Mouse (Mus musculus) naive thymus-derived CD4-positive, alpha-beta T cell, adult 2 months (primary cell): ENCODE data around the gene Acap2.

Source experiments
- DNase-seq: peaks from one replicate; pipeline ENCODE4 v3.0.0-alpha.2; 2011; ENCODE audit warnings: low read depth

Gene Acap2

DNA sequence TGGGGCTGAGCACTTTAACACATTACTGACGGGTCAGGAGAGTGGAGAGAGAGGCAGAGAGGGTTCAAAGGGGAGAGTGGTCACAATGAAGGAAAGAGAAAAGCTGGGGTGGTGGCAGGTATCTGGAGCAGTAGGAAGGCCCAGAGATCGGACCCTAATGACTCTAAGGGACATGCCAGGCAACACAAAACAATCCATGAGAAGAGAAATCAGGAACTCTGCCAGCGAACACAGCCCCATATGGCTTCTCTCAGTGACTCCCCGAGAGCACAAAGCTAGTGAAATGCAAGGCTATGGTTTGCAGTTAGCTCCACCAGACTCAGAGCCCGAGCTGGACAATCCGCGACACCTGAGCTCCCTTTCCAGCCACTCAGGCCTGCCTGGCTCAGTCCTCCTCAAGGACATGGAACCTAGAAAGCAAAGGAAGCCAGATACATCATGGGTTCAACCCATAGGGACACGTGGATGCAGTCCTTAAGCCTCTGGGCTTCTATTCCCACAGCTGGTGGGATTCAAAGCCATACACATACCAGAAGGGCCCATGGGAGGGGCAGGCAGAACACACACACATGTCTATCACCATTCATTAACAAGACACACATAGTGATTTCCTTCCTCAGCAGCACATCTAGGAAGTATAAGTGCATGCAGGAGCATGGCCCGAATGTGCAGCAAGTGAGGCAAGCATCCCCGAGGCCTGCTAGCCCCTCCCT, 153.7 kb downstream of the Acap2 start:
- no peak for DNase-seq

- no peak for DNase-seq
These were observed 154.8 kb downstream of the Acap2 start for GRCm38 (mm10) chr16:31046217-31046659.

- DNase-seq = no peak
These were observed 155.8 kb downstream of the Acap2 start for GRCm38 (mm10) chr16:31045211-31045610.

DNA sequence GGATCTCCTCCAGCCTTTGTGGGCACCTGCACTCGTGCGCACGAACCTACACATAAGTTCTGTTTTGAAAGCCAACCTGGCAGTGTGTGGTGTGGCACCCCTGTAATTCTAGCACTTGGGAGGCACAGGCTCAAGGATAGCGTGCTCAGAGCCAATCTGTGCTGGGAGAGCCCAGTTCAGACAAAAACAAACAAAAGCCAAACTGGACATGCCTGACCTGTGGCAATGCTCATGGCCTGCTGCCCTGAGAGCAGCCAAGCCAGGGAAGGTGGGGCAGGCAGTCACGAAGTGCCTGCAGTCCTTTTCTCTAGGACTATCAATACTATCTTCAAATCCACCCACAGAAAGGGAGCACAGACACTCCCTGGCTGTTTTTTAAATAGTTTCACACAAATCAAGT, 157.9 kb downstream of the Acap2 start:
- no peak for DNase-seq
